Mouse (Mus musculus) C2C12 (cell line): ENCODE data around the gene Hormad2. TPM values are rescaled to one million over a fixed set of nuclear protein-coding genes. Genes with fewer than 3 reads are reported as not detected.

Experiments
- H3K27me3 ChIP-seq: one replicate; pipeline ENCODE4 v1.6.1; 2011; ENCODE audit not compliant: control insufficient read depth, insufficient read depth, insufficient read length
- H3K36me3 ChIP-seq: one replicate; pipeline ENCODE4 v1.6.1; 2011; ENCODE audit not compliant: control insufficient read depth, insufficient read depth
- H3K4me3 ChIP-seq: one replicate; pipeline ENCODE4 v1.5.1; 2011; ENCODE audit warnings: mild to moderate bottlenecking, control low read depth; ENCODE audit not compliant: poor library complexity, insufficient read depth, severe bottlenecking
- H3K79me2 ChIP-seq: one replicate; pipeline ENCODE4 v1.6.1; 2011; ENCODE audit not compliant: control insufficient read depth, insufficient read depth
- H3K79me3 ChIP-seq: one replicate; pipeline ENCODE4 v1.6.1; 2011; ENCODE audit warnings: low read depth, control low read depth
- H3ac ChIP-seq: one replicate; pipeline ENCODE3; 2011; ENCODE audit warnings: low read depth; ENCODE audit not compliant: control insufficient read depth, insufficient read length
- CEBPB ChIP-seq: IDR thresholded peaks from one replicate; pipeline ENCODE4 v1.6.1; 2011; ENCODE audit warnings: low read depth, mild to moderate bottlenecking, control low read depth, moderate library complexity
- CTCF ChIP-seq: IDR thresholded peaks from one replicate; pipeline ENCODE4 v1.5.1; 2011; ENCODE audit not compliant: control insufficient read depth, insufficient read depth, insufficient read length
- FOSL1 ChIP-seq: IDR thresholded peaks from one replicate; pipeline ENCODE4 v1.8.0; 2011; ENCODE audit warnings: mild to moderate bottlenecking, low read length; ENCODE audit not compliant: poor library complexity, insufficient read depth, severe bottlenecking
- MAX ChIP-seq: IDR thresholded peaks from one replicate; pipeline ENCODE4 v1.6.1; 2011; ENCODE audit warnings: mild to moderate bottlenecking, control low read depth
- MYOD1 ChIP-seq: IDR thresholded peaks from one replicate; pipeline ENCODE4 v1.6.1; 2011; ENCODE audit warnings: low read depth; ENCODE audit not compliant: control insufficient read depth, insufficient read length
- MYOG ChIP-seq: IDR thresholded peaks from one replicate; pipeline ENCODE4 v1.6.1; 2011; ENCODE audit not compliant: control insufficient read depth, insufficient read length; ENCODE audit errors: extremely low read depth
- USF1 ChIP-seq: IDR thresholded peaks from one replicate; pipeline ENCODE4 v1.6.1; 2011; ENCODE audit warnings: low read depth, mild to moderate bottlenecking, control low read depth, moderate library complexity
- polyA plus RNA-seq: library from polyadenylated mRNA; unstranded; fragments of >200 nt; fragmentation: generic; extraction: Trizol; gene quantifications from one replicate; pipeline ENCODE4 v1.2.1, GENCODE M21; 2012; ENCODE audit warnings: missing spikeins

Gene Hormad2
- polyA plus RNA-seq, 1 experiment: not detected

- no peaks in the 10 kb centered on the region for H3K36me3 ChIP-seq
- TF ChIP-seq MYOG: no peak
- no peak for TF ChIP-seq FOSL1
- no peak for TF ChIP-seq MAX
- no peak for TF ChIP-seq USF1
- TF ChIP-seq MYOD1: no peak
- TF ChIP-seq CEBPB: no peak
- no peak for TF ChIP-seq CTCF
- H3ac ChIP-seq: no peak overlapping the region
- no peak overlapping the region for H3K4me3 ChIP-seq
- no peaks in the 10 kb centered on the region for H3K79me3 ChIP-seq
- H3K27me3 ChIP-seq: no peaks in the 10 kb centered on the region
- H3K79me2 ChIP-seq: no peaks in the 10 kb centered on the region
Measured at GRCm38 (mm10) chr11:4422494-4423425, 18.1 kb downstream of the Hormad2 start.

- H3K36me3 ChIP-seq: no peaks in the 10 kb centered on the region
- no peaks in the 10 kb centered on the region for H3K79me3 ChIP-seq
- no peak overlapping the region for H3K4me3 ChIP-seq
- H3K27me3 ChIP-seq: no peaks in the 10 kb centered on the region
- H3K79me2 ChIP-seq: no peaks in the 10 kb centered on the region
- H3ac ChIP-seq: no peak overlapping the region
- TF ChIP-seq CEBPB (no peak), CTCF (no peak), USF1 (no peak), MAX (no peak)
Measured at GRCm38 (mm10) chr11:4421933-4422488, 18.9 kb downstream of the Hormad2 start.

DNA sequence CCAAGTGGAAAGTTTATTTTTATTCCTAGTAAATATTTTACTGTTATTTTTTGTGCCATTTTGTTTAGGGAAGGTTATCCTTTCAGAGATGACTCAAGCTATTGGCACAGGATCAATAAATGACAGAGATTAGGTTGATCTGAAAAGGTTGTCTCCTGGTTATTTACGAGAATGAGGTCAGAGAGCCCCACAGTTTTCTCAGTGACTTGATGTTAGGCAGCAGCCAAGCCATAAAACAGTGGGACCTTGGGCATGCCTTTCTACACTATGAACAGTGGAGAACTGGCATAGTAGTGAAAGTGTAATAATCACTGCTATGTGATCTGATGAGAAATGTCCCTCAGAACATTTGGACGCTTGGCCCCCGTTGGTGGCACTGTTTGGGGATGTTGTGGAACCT lies 22.9 kb downstream of the Hormad2 start:
- no peak overlapping the region for H3ac ChIP-seq
- H3K79me3 ChIP-seq: no peaks in the 10 kb centered on the region
- no peaks in the 10 kb centered on the region for H3K79me2 ChIP-seq
- H3K4me3 ChIP-seq: no peak overlapping the region
- TF ChIP-seq CTCF (no peak), USF1 (no peak), CEBPB (no peak), MYOG (no peak), MYOD1 (no peak), MAX (no peak), FOSL1 (no peak)
- H3K27me3 ChIP-seq: no peaks in the 10 kb centered on the region
- no peaks in the 10 kb centered on the region for H3K36me3 ChIP-seq

DNA sequence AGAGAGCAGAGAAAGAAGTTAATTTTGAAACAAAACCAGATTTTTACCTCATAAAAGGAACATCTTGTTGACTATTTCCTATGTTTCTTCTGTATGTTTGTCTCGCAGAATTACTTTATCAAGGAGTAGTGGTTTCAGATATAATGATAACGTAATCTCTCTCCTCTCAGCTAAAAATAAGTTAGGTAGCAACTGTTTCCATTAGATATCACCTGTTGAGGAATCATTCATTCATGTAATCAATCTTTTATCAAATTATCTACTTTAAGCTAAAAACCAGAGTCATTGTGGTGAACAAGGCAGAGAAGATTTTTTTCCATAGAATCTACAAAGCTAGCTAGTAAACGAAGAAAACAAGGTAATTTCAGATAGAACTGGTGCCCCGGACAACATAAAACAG lies 28.6 kb downstream of the Hormad2 start:
- no peak for TF ChIP-seq MYOD1
- H3K79me3 ChIP-seq: no peaks in the 10 kb centered on the region

DNA sequence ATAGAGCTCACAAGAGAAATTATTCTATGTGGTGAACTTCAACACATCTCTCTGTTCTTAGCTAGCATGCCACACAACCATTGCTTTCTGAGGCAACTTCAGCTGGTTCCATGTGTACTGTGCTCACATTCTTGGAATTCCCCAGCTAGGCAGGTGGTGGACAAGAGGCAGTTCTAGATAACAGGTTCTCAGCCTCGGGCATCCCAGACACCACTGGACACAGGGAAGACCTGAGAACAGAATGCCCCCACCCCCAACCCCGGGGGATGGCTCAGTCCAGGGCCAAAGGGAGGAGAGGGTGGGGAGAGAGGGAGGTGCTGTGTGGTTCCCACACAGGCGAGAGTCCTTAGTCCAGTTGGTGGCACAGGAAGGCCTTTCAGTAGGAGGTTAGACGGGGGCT lies 36.6 kb downstream of the Hormad2 start:
- Histone ChIP-seq H3K4me3 (no peak overlapping the region), H3ac (no peak overlapping the region), H3K36me3 (no peaks in the 10 kb centered on the region), H3K79me3 (no peaks in the 10 kb centered on the region), H3K79me2 (no peaks in the 10 kb centered on the region), H3K27me3 (no peaks in the 10 kb centered on the region)
- TF ChIP-seq MAX: no peak
- no peak for TF ChIP-seq CTCF
- no peak for TF ChIP-seq FOSL1
- TF ChIP-seq CEBPB: no peak

More for the DNA sequence above, 28.6 kb downstream of the Hormad2 start:
- Histone ChIP-seq H3ac (no peak overlapping the region), H3K27me3 (no peaks in the 10 kb centered on the region), H3K79me2 (no peaks in the 10 kb centered on the region), H3K4me3 (no peak overlapping the region), H3K36me3 (no peaks in the 10 kb centered on the region)

DNA sequence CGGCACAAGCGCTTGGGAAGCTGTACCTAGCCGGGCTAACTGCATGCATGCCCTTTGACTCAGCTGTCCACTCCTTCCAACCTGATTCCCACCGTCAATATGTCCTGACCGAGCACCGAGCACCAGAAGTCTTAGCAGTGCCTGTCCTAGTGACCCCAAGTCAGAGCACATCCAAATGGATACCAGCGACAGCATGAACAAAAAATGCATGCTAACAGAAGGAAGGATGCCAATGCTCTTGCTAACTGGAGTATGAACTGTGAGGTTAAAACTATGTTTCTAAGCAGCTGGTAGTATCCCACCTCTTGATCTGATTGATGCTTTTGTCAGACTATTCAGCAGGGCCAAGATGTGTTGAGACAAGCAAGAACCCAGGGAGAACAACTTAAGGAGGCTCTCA lies 37.5 kb downstream of the Hormad2 start:
- Histone ChIP-seq H3ac (no peak overlapping the region), H3K79me3 (no peaks in the 10 kb centered on the region)

More for the DNA sequence above, 37.5 kb downstream of the Hormad2 start:
- Histone ChIP-seq H3K79me2 (no peaks in the 10 kb centered on the region), H3K36me3 (no peaks in the 10 kb centered on the region), H3K27me3 (no peaks in the 10 kb centered on the region), H3K4me3 (no peak overlapping the region)
- TF ChIP-seq CEBPB (no peak), USF1 (no peak), MYOG (no peak), MAX (no peak), FOSL1 (no peak), MYOD1 (no peak), CTCF (no peak)
